Mouse (Mus musculus): ENCODE measurements around the gene Gm45233. TPM values are rescaled to one million over a fixed set of nuclear protein-coding genes. Genes with fewer than 3 reads are reported as not detected.
A peak's percentile ranks its signal among the peaks of the same experiment; 100 is the strongest.

The Gm45233 gene
- polyA plus RNA-seq, 1 experiment from 2014 or later = not detected

DNA sequence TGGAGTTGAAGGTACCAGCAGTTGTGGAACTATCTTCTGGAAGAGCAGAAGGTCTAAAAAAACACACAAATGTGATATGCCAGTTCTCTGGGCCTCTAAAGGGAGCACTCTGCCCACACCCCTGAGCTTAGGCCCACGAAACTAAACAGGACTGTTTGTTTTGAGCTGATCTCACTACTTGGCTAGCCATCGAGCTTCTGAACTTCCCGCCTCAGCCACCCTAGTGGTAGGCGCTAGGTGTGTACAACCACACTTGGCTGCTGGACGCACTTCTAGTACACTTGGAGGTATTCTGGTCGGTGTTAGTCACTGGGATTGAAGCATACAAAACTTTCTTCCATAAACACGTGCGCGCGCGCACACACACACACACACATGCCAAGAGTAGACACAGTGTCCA lies 7.8 kb downstream of the Gm45233 start:
- WGBS (ENCODE audit: insufficient replicate concordance) = 89% methylated on average over 11 of the region's 11 CpGs
- H3K36me3 ChIP-seq = peaks cover 60% of the 10 kb centered on the region
- no peak overlapping the region for H3K4me2 ChIP-seq
- no peak overlapping the region for H3K4me3 ChIP-seq (replicated peaks)
- H3K27me3 ChIP-seq = no peaks in the 10 kb centered on the region
- H3K4me1 ChIP-seq (replicated peaks) = peaks cover 45% of the 10 kb centered on the region
- no peak overlapping the region for H3K9ac ChIP-seq
- no peak overlapping the region for H3K27ac ChIP-seq
- ATAC-seq (ENCODE audit: low read depth) (no peak), DNase-seq (no peak)
- H3K9me3 ChIP-seq (replicated peaks) = no peaks in the 10 kb centered on the region

DNA sequence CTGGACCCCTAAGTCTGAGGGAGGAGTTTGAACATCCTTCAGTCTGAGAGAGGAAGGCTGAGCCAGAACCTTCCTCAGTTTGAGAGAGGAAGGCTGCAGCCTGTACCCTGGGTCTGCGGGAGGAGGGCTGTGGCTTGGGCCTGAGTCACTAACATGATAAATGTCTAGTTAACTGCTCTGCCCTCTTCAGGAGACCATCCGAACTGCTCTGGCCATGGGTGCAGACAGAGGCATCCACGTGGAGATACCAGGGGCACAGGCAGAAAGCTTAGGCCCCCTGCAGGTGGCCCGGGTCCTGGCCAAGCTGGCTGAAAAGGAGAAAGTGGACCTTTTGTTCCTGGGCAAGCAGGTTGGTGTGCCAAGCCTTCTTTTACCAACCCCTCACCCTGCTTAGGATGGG lies 8.7 kb downstream of the Gm45233 start:
- DNase-seq = no peak
- H3K36me3 ChIP-seq = peaks cover 69% of the 10 kb centered on the region
- H3K4me2 ChIP-seq = no peak overlapping the region
- no peak overlapping the region for H3K27ac ChIP-seq
- peaks cover 37% of the 10 kb centered on the region for H3K4me1 ChIP-seq (replicated peaks)
- 36% methylated on average over 4 of the region's 4 CpGs for WGBS (ENCODE audit: insufficient replicate concordance)
- no peaks in the 10 kb centered on the region for H3K27me3 ChIP-seq
- no peak overlapping the region for H3K9ac ChIP-seq
- no peak overlapping the region for H3K4me3 ChIP-seq (replicated peaks)
- no peaks in the 10 kb centered on the region for H3K9me3 ChIP-seq (replicated peaks)
- ATAC-seq (ENCODE audit: low read depth) = peak; percentile 45; the same call in 1 of the 2 replicates

GRCm38 (mm10) chr7:43453599-43454355 lies 9.8 kb downstream of the Gm45233 start:
- no peak overlapping the region for H3K27ac ChIP-seq
- no peak for DNase-seq
- no peak overlapping the region for H3K4me3 ChIP-seq (replicated peaks)
- H3K4me2 ChIP-seq = no peak overlapping the region
- peaks cover 72% of the 10 kb centered on the region for H3K36me3 ChIP-seq
- WGBS (ENCODE audit: insufficient replicate concordance) = 74% methylated on average over 14 of the region's 14 CpGs
- H3K9ac ChIP-seq = no peak overlapping the region
- H3K4me1 ChIP-seq (replicated peaks) = peaks cover 26% of the 10 kb centered on the region
- H3K27me3 ChIP-seq = no peaks in the 10 kb centered on the region
- H3K9me3 ChIP-seq (replicated peaks) = no peaks in the 10 kb centered on the region
- no peak for ATAC-seq (ENCODE audit: low read depth)

DNA sequence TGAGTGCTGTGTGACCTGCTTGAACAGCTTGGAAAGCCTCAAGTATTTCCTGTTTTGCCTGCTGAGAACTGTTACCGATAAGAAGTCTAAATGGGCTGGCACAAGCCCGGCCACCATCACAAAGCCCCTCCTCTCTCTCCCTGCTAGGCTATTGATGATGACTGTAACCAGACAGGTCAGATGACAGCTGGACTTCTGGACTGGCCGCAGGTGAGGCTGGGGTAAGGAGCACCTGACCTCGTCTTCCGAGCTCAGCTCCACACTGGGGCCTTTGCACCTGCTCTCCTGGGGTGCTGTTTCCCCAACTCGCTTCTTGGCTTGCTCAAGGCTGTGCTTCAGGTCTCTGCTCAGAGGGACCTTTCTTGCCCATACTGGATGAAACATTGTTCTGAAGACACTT lies 10.4 kb downstream of the Gm45233 start:
- Histone ChIP-seq H3K9me3 (replicated peaks) (no peaks in the 10 kb centered on the region), H3K9ac (no peak overlapping the region), H3K27me3 (no peaks in the 10 kb centered on the region), H3K4me3 (replicated peaks) (no peak overlapping the region), H3K36me3 (peaks cover 72% of the 10 kb centered on the region), H3K4me1 (replicated peaks) (peaks cover 20% of the 10 kb centered on the region), H3K4me2 (no peak overlapping the region), H3K27ac (no peak overlapping the region)
- 75% methylated on average over 6 of the region's 6 CpGs for WGBS (ENCODE audit: insufficient replicate concordance)
- DNase-seq = no peak
- no peak for ATAC-seq (ENCODE audit: low read depth)

- Histone ChIP-seq H3K36me3 (peaks cover under 1% of the 10 kb centered on the region; the same call in 1 of the 2 replicates), H3K27me3 (peaks cover 18% of the 10 kb centered on the region), H3K9ac (no peak within 1 kb of the TSS), H3K27ac (no peak within 1 kb of the TSS), H3K4me2 (no peak within 1 kb of the TSS), H3K4me1 (replicated peaks) (peaks cover 22% of the 10 kb centered on the region), H3K9me3 (replicated peaks) (no peaks in the 10 kb centered on the region), H3K4me3 (replicated peaks) (no peak within 1 kb of the TSS)
- ATAC-seq (ENCODE audit: low read depth) (no peak), DNase-seq (no peak)
- 64% methylated on average over 4 of the region's 4 CpGs for WGBS (ENCODE audit: insufficient replicate concordance)
Observed at GRCm38 (mm10) chr7:43462851-43463250, 18.9 kb downstream of the Gm45233 start, which contains the start of gene Vsig10l. Gene Vsig10l, plus strand, starts transcription at chr7:43463151.

- no peak for ATAC-seq (ENCODE audit: low read depth)
- Histone ChIP-seq H3K4me3 (replicated peaks) (no peak overlapping the region), H3K9ac (no peak overlapping the region), H3K4me2 (no peak overlapping the region), H3K36me3 (no peaks in the 10 kb centered on the region), H3K27me3 (peaks cover 18% of the 10 kb centered on the region), H3K27ac (no peak overlapping the region), H3K9me3 (replicated peaks) (no peaks in the 10 kb centered on the region), H3K4me1 (replicated peaks) (peaks cover 22% of the 10 kb centered on the region)
- no peak for DNase-seq
- 68% methylated on average over 7 of the region's 7 CpGs for WGBS (ENCODE audit: insufficient replicate concordance)
Observed at GRCm38 (mm10) chr7:43463976-43464375, 20.0 kb downstream of the Gm45233 start.

- no peak for DNase-seq
- WGBS (ENCODE audit: insufficient replicate concordance) = 4% methylated on average over 35 of the region's 35 CpGs
Observed at GRCm38 (mm10) chr7:43464864-43465343, 21.0 kb downstream of the Gm45233 start.

DNA sequence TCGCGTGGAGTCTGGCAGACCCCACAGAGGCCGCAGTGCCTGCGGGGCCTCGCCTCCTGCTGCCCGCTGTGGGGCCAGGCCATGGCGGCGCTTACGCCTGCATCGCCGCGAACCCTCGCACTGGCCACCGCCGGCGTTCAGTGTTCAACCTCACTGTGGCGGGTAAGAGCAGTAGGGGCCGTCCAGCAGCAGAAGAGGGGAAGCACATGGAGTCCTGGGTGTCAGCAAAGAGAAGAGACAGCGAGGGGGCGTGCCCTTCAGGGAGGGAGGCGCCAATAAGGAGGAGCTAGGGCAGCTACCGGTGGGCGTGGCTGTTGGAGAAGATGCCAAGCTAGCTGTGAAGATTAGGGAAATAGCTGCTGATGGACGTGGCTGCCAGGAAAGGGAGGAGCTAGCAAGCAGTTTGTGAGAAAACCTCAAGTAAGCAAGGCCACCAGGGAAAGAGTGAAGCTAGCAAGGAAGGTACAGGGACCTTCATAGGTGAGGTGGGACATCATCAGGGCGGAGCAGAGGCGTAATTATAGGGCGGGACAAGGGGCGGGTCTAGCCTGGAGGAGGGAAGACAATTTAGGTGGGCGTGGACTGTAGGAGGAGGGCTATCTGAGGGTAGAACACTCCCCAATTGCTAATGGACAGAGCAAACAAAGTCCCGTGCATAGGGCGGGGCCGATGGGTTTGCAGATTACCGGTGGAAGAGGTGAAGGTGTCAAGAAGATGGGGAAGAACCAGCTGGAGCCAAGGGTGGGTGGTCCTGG lies 21.6 kb downstream of the Gm45233 start:
- H3K4me3 ChIP-seq (replicated peaks) = peak overlapping the region; percentile 63
- H3K27ac ChIP-seq = no peak overlapping the region
- H3K9me3 ChIP-seq (replicated peaks) = no peaks in the 10 kb centered on the region
- under 1% methylated on average over 33 of the region's 33 CpGs for WGBS (ENCODE audit: insufficient replicate concordance)
- H3K4me1 ChIP-seq (replicated peaks) = peaks cover 22% of the 10 kb centered on the region
- DNase-seq = peak; percentile 89
- H3K9ac ChIP-seq = peak overlapping the region; percentile 66
- peak; percentile 89 for ATAC-seq (ENCODE audit: low read depth)
- H3K27me3 ChIP-seq = peaks cover 18% of the 10 kb centered on the region
- H3K36me3 ChIP-seq = no peaks in the 10 kb centered on the region
- H3K4me2 ChIP-seq = peak overlapping the region; percentile 94

More at GRCm38 (mm10) chr7:43464864-43465343, 21.0 kb downstream of the Gm45233 start:
- peaks cover 22% of the 10 kb centered on the region for H3K4me1 ChIP-seq (replicated peaks)
- H3K27ac ChIP-seq = no peak overlapping the region
- H3K9ac ChIP-seq = peak overlapping the region; percentile 66
- H3K36me3 ChIP-seq = no peaks in the 10 kb centered on the region
- no peak for ATAC-seq (ENCODE audit: low read depth)
- peak overlapping the region; percentile 63 for H3K4me3 ChIP-seq (replicated peaks)
- peak overlapping the region; percentile 94 for H3K4me2 ChIP-seq
- H3K9me3 ChIP-seq (replicated peaks) = no peaks in the 10 kb centered on the region
- H3K27me3 ChIP-seq = peaks cover 18% of the 10 kb centered on the region

DNA sequence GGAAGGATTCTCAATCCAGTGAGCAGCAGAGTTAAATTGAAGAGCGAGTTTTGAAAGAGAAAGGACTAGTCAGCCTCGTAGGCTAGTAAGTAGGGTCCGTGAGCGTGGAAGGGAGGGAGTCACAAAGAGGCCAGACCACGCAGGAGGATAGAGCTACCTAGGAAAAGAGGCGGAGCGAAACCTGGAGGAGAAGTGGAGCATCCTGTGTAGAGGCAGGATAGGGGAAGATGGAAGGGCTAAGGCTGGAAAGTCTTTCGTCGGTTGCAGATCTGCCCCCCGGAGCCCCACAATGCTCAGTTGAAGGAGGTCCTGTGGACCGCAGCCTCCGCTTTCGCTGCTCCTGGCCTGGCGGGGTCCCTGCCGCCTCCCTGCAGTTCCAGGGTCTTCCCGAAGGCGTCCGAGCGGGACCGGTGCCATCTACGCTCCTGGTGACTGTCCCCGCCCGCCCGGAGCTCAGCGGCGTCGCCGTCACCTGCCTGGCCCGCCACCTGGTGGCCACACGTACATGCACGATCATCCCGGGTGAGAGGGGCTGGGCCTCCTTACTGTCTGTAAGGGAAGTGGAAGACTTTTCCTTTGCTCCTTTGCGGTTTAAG lies 22.3 kb downstream of the Gm45233 start:
- H3K27ac ChIP-seq = no peak overlapping the region
- DNase-seq (peak; percentile 71), ATAC-seq (ENCODE audit: low read depth) (peak; percentile 53)
- H3K4me1 ChIP-seq (replicated peaks) = peaks cover 22% of the 10 kb centered on the region
- peak overlapping the region; percentile 63 for H3K4me3 ChIP-seq (replicated peaks)
- peak overlapping the region; percentile 94 for H3K4me2 ChIP-seq
- no peaks in the 10 kb centered on the region for H3K9me3 ChIP-seq (replicated peaks)
- H3K36me3 ChIP-seq = no peaks in the 10 kb centered on the region
- peak overlapping the region; percentile 60 for H3K9ac ChIP-seq
- H3K27me3 ChIP-seq = peaks cover 18% of the 10 kb centered on the region
- under 1% methylated on average over 33 of the region's 33 CpGs for WGBS (ENCODE audit: insufficient replicate concordance)

GRCm38 (mm10) chr7:43470373-43470772 lies 26.4 kb downstream of the Gm45233 start:
- H3K36me3 ChIP-seq = no peaks in the 10 kb centered on the region
- H3K9ac ChIP-seq = no peak overlapping the region
- H3K9me3 ChIP-seq (replicated peaks) = no peaks in the 10 kb centered on the region
- no peak overlapping the region for H3K27ac ChIP-seq
- H3K4me2 ChIP-seq = no peak overlapping the region
- H3K4me1 ChIP-seq (replicated peaks) = peaks cover 11% of the 10 kb centered on the region
- H3K27me3 ChIP-seq = peaks cover 14% of the 10 kb centered on the region
- no peak overlapping the region for H3K4me3 ChIP-seq (replicated peaks)
- WGBS (ENCODE audit: insufficient replicate concordance) = 28% methylated on average over 8 of the region's 8 CpGs
- DNase-seq = peak; percentile 30
- no peak for ATAC-seq (ENCODE audit: low read depth)

DNA sequence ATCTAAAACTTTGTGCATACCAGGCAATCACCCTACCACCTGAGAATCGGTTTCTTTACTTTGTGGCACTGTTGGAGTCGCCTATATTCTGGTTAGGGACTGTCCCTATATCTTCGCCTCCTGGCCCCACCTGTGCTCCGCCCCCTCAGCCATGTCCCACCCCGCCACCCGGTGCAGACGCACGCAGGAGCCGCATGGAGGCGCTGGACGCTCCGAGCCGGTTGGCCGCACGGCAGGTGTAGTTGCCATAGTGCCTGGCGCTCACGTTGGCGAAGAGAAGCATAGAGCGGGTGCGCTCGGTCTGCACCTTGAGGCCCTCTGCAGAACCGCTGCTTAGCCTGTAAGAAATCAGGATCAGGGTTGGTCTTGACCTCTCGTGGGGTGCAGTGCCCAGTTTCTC lies 31.8 kb downstream of the Gm45233 start:
- DNase-seq = no peak
- no peak overlapping the region for H3K4me2 ChIP-seq

More for the DNA sequence above, 31.8 kb downstream of the Gm45233 start:
- H3K4me3 ChIP-seq (replicated peaks) = no peak overlapping the region
- peaks cover 48% of the 10 kb centered on the region for H3K27me3 ChIP-seq
- H3K9ac ChIP-seq = no peak overlapping the region
- no peak for ATAC-seq (ENCODE audit: low read depth)
- no peaks in the 10 kb centered on the region for H3K36me3 ChIP-seq
- 7% methylated on average over 23 of the region's 23 CpGs for WGBS (ENCODE audit: insufficient replicate concordance)
- peaks cover 2% of the 10 kb centered on the region; the same call in 1 of the 2 replicates for H3K4me1 ChIP-seq (replicated peaks)
- no peak overlapping the region for H3K27ac ChIP-seq
- H3K9me3 ChIP-seq (replicated peaks) = no peaks in the 10 kb centered on the region
